Mouse (Mus musculus): ENCODE measurements around the gene Ak2.

Gene Ak2

GRCm38 (mm10) chr4:129011604-129012121 lies 19.9 kb downstream of the Ak2 start:
- DNase-seq (ENCODE audit: low read depth, low spot score): no peak

GRCm38 (mm10) chr4:129013151-129013864 lies 21.6 kb downstream of the Ak2 start:
- no peak for DNase-seq (ENCODE audit: low read depth, low spot score)

GRCm38 (mm10) chr4:129016329-129016728 lies 24.6 kb downstream of the Ak2 start:
- DNase-seq (ENCODE audit: low read depth, low spot score): no peak

- no peak for DNase-seq (ENCODE audit: low read depth, low spot score)
These were observed 25.4 kb downstream of the Ak2 start for GRCm38 (mm10) chr4:129017150-129017549.

- DNase-seq (ENCODE audit: low read depth, low spot score): no peak
These were observed 27.2 kb downstream of the Ak2 start for GRCm38 (mm10) chr4:129018788-129019435.

GRCm38 (mm10) chr4:129019788-129020187 lies 28.0 kb downstream of the Ak2 start:
- no peak for DNase-seq (ENCODE audit: low read depth, low spot score)

- DNase-seq (ENCODE audit: low read depth, low spot score): peak; percentile 18
These were observed 28.7 kb downstream of the Ak2 start for GRCm38 (mm10) chr4:129020454-129020853.

- no peak for DNase-seq (ENCODE audit: low read depth, low spot score)
These were observed 29.7 kb downstream of the Ak2 start for GRCm38 (mm10) chr4:129021426-129021825.

GRCm38 (mm10) chr4:129021886-129022285 lies 30.1 kb downstream of the Ak2 start:
- DNase-seq (ENCODE audit: low read depth, low spot score): no peak

- no peak for DNase-seq (ENCODE audit: low read depth, low spot score)
These were observed 32.1 kb downstream of the Ak2 start for GRCm38 (mm10) chr4:129023884-129024283.

- no peak for DNase-seq (ENCODE audit: low read depth, low spot score)
These were observed 33.0 kb downstream of the Ak2 start for GRCm38 (mm10) chr4:129024775-129025174.

GRCm38 (mm10) chr4:129025707-129026106 lies 33.9 kb downstream of the Ak2 start:
- no peak for DNase-seq (ENCODE audit: low read depth, low spot score)

GRCm38 (mm10) chr4:129030746-129031145 lies 39.0 kb downstream of the Ak2 start:
- DNase-seq (ENCODE audit: low read depth, low spot score): no peak

GRCm38 (mm10) chr4:129031408-129031965 lies 39.7 kb downstream of the Ak2 start:
- DNase-seq (ENCODE audit: low read depth, low spot score): no peak

GRCm38 (mm10) chr4:129032133-129032962 lies 40.6 kb downstream of the Ak2 start:
- DNase-seq (ENCODE audit: low read depth, low spot score): no peak

GRCm38 (mm10) chr4:129032963-129033951 lies 41.5 kb downstream of the Ak2 start:
- no peak for DNase-seq (ENCODE audit: low read depth, low spot score)

- DNase-seq (ENCODE audit: low read depth, low spot score): no peak
These were observed 42.5 kb downstream of the Ak2 start for GRCm38 (mm10) chr4:129034224-129034623.

GRCm38 (mm10) chr4:129034706-129035660 lies 43.2 kb downstream of the Ak2 start:
- no peak for DNase-seq (ENCODE audit: low read depth, low spot score)

- no peak for DNase-seq (ENCODE audit: low read depth, low spot score)
These were observed 44.2 kb downstream of the Ak2 start for GRCm38 (mm10) chr4:129035851-129036445.

All from retina, adult 2 months (tissue).